Mouse (Mus musculus): Measurements from ENCODE around the gene Frmd4b.

Frmd4b gene

DNA sequence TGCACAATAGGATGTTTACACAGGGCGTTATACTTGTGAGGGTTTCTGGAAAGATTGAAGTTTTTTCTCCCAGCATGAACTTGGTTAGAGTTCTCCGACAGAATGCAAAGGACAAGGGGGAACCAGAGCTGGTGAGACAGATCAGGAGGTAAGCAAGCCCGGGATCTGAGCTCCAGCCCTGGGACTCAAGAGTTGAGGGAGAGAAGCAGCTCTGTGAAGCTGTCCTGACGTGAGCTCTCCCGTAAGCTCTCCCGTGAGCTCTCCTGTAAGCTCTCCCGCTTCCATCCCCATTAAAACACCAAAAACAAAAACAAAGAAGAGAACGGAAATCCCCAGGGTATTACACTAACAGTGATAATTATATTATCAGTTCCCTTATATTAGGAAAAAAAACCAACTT is 262.2 kb downstream of the Frmd4b start:
- no peak for TF ChIP-seq GATA4 (IDR thresholded peaks at IDR 0.05; ENCODE audit: insufficient replicate concordance, low read length)

DNA sequence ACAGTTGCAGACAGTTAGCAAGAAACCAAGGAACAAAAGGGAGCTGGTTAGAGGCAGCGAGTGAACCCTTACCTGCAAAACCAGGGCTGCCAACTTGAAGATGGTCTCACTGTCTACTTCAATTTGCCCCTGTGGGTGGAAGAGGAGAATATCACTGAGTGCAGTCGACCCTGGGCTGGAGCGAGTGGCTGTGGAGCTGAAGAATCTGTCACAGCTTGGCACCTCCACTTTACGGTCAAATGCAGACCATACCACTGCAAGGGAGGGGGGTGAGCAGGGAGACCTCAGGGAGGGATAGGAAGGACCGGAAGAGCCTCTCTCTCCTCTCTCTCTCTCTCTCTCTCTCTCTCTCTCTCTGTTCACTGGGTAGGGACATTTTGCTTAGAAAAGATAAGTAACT is 263.4 kb downstream of the Frmd4b start:
- no peak for TF ChIP-seq GATA4 (IDR thresholded peaks at IDR 0.05; ENCODE audit: insufficient replicate concordance, low read length)

DNA sequence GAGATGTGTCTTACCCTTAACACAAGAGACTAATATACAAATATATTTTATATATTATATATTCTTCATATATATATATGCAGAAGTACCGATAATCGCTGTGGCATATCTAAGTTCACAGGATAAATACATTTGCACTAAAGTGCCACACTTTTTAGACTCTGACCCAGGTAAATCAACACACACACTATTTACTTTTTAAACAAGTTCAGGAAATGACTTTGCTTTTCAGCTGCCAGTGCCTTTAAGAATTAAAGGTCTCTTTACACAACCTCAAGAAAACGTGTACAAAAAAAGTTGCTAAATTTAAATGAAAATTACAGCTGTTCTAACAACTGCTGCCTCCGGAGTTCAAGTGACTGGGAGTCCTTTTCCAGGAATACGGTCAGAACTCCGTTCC is 264.0 kb downstream of the Frmd4b start:
- no peak for TF ChIP-seq GATA4 (IDR thresholded peaks at IDR 0.05; ENCODE audit: insufficient replicate concordance, low read length)

DNA sequence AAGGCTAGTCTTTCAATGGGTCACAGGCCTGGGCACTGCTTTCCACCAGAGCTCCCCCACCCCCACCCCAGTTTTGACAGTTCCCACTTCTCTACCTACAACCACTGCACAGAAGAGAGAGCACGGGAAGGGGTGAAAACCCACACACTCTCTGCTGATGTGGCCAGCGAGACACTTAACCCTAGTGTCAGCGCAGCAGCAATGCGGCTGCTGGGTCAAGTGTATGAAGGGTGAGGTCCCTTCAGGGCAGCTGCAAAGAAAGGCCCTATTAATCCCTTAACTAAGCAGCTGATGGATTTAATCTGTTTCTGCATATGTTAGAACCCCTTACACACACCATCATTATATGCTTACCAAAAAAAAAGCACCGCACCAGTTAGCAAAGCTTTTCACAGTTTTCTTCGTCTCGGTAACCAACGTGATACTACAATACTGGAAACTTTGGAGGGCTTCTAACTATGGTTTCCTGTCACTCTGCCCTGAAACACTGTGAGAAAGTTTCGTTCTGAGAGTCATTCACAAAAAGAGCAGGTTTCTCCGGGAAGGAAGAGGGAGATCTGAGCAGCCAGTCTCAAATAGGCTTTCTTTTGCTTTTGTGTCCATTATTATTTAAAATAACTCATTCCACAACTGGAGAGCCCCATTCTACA is 264.7 kb downstream of the Frmd4b start:
- no peak for TF ChIP-seq GATA4 (IDR thresholded peaks at IDR 0.05; ENCODE audit: insufficient replicate concordance, low read length)

DNA sequence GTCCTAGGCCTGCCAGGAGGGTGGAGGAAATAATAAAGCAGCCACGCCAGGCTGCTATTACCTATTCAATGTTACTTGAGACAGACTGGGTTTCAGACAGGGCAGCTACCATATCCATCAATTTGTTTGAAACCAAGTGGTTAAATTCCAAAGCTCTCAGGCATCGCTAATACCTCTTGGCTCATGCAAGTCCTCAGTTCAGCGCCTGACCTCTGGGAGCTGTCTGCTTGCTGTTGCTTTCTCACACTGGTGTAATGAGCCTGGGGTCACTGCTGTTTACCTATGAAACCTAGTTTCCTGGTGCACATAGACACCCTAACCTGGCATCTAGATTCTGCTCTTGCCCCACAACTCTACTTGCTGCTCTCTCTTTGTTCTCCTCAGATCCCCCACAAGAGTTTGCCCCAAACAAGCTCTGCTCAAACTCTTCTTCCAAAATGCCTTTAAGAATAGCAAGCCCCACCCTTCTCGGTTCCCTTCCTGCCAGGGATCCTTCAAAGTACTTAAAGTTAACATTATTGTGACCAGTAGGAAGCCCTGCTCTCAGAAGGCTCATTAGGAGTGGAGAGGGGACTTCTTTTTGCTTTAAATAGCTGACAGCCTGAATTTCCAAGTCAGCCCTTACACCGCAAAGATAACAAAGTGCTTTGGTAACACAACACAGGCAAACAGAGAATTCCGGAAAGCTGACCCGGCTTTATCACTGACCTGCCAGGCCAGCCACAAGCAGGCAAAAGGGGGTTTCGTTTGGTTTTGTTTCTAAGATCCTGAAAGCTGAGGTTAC is 267.8 kb downstream of the Frmd4b start:
- peak; percentile 92 for TF ChIP-seq GATA4 (IDR thresholded peaks at IDR 0.05; ENCODE audit: insufficient replicate concordance, low read length)

DNA sequence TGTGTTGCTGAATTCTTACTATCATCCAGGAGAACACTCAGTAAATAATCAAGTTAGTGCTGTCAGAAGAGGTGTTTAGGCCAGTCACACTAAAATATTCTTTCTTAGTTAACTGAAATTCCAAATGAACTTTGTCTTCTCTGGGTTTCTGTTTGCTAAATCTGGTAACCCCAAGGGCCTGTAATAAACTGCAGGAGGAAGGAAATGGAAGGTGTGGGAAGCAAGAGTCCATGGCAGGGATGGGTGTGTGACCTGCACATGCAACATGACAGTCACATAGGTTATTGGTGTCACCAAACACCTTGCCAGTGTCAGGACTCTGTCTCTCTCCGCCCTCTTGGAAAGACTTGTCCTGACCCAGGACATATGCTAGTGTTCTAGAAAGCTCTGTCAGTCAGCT is 270.4 kb downstream of the Frmd4b start:
- no peak for TF ChIP-seq GATA4 (IDR thresholded peaks at IDR 0.05; ENCODE audit: insufficient replicate concordance, low read length)

DNA sequence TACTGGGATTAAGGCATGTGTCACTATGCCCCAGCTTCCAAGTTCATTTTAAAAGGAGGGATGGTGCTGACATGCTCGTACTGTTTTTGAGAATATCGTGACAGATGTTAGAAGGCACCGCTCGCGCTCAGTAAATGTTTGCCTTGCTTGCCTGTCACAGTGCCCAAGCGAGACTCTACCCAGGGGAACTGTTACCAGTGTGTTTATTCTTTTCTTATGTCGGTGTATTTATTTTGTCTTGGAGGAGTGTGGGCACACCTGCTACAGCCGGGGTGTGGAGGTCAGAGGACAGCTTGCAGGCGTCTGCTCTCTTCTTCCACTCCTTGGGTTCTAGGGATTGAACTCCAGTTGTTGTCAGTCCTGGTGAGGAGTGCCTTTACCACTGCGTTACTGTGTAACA is 270.8 kb downstream of the Frmd4b start:
- TF ChIP-seq GATA4 (IDR thresholded peaks at IDR 0.05; ENCODE audit: insufficient replicate concordance, low read length) = no peak

DNA sequence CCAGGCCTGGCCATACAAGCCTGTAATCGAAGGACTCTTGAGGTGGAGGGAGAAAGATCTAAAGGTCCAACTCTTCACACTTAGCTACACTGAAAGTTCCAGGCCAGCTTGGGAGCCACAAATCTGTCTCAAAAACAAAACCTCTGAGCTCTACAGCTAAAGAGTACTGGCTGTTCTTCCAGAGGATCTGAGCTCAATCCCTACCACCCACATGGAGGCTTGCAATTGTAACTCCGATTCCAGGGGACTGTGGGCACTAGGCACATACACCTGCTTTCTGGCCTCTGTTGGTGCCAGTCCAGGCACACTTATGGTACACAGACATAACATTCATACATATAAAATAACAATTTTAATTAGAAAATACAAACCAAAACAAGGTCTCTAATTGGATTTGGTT is 271.4 kb downstream of the Frmd4b start:
- TF ChIP-seq GATA4 (IDR thresholded peaks at IDR 0.05; ENCODE audit: insufficient replicate concordance, low read length) = no peak

DNA sequence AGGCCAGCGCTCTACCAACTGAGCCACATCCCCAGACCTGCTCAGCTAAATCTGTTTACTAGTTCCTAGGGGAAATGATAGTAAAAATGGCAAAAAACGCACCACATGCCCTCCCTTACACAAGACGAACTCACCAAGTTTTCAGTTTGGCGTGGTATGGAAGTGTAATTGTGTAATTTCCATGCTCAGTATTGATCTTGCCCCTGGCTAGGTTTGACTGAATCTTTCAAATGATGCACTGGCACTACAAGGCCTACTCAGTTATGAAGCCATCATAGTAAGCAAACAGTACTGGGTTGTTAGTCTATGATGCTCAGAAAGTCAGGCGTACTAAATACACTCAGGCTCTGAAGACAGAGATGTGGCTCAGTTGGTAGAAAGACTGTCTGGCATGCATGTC is 275.2 kb downstream of the Frmd4b start:
- no peak for TF ChIP-seq GATA4 (IDR thresholded peaks at IDR 0.05; ENCODE audit: insufficient replicate concordance, low read length)

DNA sequence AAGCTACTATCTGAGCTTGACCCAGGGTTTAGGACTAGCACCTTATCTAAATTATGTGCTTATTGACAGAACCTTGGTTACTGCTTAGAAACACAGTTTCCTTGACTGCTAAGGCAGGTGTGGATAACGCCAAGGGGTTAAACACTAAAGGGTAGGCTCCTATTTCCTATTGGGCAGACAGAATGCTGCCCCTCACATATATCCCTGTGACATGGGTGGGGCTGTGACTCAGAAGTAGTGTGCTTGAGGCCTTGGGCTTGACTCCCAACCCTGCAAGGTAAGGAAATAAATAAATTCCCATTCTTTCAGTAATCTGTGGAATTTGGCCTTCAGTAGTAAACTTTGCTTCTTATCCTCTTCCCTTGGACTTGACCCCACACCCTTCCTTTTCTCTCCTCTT is 275.7 kb downstream of the Frmd4b start:
- TF ChIP-seq GATA4 (IDR thresholded peaks at IDR 0.05; ENCODE audit: insufficient replicate concordance, low read length) = peak; percentile 41; the same call in 1 of the 2 replicates

DNA sequence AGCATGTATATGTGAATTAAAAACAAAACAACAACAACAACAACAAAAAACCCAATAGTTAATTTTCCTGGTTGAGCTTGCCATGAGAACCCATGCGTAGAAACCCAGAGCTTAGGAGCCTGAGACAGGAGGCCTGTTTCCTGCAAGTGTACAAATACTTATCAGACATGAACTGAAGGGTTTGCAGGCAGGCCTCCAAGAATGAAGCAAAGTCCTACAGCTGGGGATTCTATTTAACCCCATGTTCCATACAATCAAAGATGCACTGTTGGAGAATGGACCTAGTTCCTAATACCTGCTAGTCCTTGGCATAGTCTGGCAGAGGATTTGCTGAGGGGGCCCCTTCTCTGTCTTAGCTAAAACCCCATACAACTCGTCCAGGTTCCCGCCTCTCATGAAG is 276.2 kb downstream of the Frmd4b start:
- TF ChIP-seq GATA4 (IDR thresholded peaks at IDR 0.05; ENCODE audit: insufficient replicate concordance, low read length) = no peak

DNA sequence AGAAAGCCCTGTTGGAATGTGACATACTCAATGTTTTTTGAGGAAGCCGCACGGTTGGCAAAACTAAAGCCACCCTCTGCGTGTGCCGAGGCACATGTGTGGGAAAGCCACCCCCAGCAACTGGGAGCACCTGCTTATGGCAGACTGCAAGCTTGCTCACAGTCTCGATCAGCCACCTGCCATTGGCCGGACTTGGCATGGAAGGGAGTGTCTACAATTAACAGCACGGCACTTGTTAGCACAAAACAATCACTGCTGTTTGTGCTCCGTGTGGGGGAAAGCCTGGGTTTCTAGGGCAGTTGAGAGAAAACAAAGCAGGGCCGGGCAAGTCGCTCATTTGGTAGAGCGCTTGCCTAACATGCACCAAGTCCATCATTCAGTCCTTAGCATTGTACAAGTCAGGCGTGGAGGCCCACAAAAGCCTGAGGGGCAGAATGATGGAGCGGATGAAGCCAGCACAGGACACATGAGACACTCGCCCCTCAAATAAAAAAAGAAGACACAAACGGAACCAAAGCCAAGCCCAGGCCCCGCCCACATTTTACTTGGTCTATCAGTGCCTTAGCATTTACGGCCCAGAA is 277.0 kb downstream of the Frmd4b start:
- no peak for TF ChIP-seq GATA4 (IDR thresholded peaks at IDR 0.05; ENCODE audit: insufficient replicate concordance, low read length)

DNA sequence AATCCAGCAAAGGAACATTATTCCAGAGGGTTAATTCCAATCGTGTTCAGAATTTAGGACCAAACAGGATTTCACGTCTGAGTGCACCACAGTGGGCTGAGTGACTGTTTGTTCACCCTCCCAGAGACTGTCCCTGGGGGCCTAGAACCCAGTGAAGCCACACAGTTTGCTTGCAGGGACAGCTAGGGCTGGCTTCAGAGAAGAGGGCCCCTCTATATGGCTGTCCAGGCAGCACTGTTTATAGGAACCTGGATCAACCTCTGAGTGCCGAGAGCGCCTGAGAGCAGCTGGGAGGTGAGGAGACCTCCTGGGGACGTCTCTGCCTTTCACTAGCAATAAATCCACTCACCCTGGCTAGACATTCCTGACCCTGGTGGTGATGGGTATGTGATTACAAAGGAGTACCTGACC is 278.1 kb downstream of the Frmd4b start:
- TF ChIP-seq GATA4 (IDR thresholded peaks at IDR 0.05; ENCODE audit: insufficient replicate concordance, low read length) = no peak

DNA sequence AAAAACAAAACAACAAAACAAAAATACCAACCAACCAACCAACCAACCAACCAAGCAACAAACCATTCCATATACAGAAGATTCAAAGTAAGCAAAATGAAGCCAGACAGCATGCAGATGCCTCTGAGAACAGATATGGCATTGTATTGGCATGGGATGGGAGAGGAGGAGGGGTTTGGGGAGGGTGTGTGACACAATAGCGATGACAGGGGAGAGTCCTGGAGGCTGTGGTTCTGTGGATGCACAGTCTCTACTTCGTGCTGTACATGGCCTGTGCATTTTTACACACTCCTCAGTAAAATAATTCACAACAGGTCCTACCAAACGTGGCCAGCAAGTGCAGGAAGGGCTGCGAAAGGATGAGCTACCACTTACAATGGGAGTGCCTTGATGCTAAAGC is 278.5 kb downstream of the Frmd4b start:
- TF ChIP-seq GATA4 (IDR thresholded peaks at IDR 0.05; ENCODE audit: insufficient replicate concordance, low read length) = no peak

DNA sequence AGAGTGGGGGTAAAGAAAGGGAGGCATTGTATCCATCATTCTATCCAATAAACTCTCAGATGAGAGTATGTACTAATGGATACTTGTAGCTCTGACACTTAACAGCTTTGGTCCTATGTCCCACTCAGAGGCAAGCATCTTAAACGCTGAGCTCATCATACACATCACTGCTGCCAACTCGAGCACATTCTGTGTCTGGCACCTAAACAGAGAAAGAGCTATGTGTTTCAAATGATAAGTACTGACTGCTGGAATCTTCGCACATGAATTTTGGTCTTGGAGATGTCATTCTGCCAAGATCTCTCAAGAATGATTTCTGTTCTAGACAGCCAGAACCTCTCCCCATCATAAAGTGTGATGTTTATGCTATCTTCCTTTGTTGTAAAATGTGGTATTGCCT is 284.0 kb downstream of the Frmd4b start:
- no peak for TF ChIP-seq GATA4 (IDR thresholded peaks at IDR 0.05; ENCODE audit: insufficient replicate concordance, low read length)

DNA sequence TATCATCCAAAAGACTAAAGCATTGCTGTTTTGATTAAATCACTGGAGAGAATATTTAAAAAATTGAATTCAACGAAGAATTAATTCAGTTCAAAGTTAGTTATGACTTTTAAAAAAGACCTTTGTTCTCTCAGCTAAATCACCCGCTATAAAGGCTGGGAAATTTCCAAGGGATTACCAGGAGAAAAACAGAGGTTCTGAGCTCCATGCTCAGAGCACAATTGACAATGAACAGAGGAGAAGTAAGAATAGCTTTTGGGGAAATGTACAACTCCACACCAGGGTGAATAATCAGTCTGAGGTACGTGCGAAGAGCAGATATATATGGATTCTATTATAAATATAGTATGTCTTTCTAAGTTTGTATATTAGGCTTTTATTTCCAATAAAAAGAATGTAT is 293.4 kb downstream of the Frmd4b start:
- no peak for TF ChIP-seq GATA4 (IDR thresholded peaks at IDR 0.05; ENCODE audit: insufficient replicate concordance, low read length)
